Mouse (Mus musculus): ENCODE results near the gene Hnrnpa1.

DNA sequence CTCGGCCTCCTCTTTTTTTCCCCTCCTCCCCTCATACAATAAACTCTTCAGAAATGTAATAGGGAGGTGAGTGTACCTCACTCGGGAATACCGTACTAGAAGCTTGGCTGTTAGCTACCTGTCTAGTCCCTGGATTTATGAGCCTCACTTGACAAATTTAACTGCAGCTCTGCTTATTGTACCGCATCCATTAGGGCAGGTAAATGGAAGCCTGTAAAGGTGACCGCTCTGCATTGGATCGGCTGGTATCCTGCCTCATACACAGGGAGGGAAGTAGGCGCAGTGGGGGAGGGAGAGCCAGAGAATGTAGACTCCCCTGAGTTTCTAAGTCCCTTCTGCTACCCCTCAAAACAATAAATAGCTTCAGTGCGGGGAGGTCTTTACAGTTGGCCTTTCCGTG lies 50.6 kb downstream of the Hnrnpa1 start:
- TF ChIP-seq TAL1 (IDR thresholded peaks at IDR 0.05; ENCODE audit: low read length) (no peak), GATA1 (IDR thresholded peaks at IDR 0.05; ENCODE audit: low read length) (no peak)
